Mouse (Mus musculus) bone marrow macrophage, adult 2 months (primary cell): ENCODE measurements around the gene Med13l. TPM values are rescaled to one million over a fixed set of nuclear protein-coding genes. Genes with fewer than 3 reads are reported as not detected.

Experiments
- H3K27ac ChIP-seq: 2 replicates; pipeline ENCODE4 v1.5.1; 2012; ENCODE audit warnings: low read depth, low read length; ENCODE audit not compliant: insufficient read depth
- H3K4me1 ChIP-seq: 2 replicates; pipeline ENCODE4 v1.6.1; 2012; ENCODE audit warnings: low read length; ENCODE audit not compliant: control insufficient read depth, insufficient read depth
- H3K4me3 ChIP-seq: 2 replicates; pipeline ENCODE4 v1.5.1; 2012; ENCODE audit warnings: mild to moderate bottlenecking, low read length, moderate library complexity; ENCODE audit not compliant: insufficient read depth
- CTCF ChIP-seq: IDR thresholded peaks from 2 replicates; pipeline ENCODE4 v1.5.1; 2012; ENCODE audit warnings: low read depth, mild to moderate bottlenecking, low read length, moderate library complexity
- POLR2A ChIP-seq: IDR thresholded peaks from 2 replicates; pipeline ENCODE4 v1.6.1; 2012; ENCODE audit warnings: mild to moderate bottlenecking, low read depth, low read length, borderline replicate concordance
- polyA plus RNA-seq: library from polyadenylated mRNA; stranded (reverse); fragments of >200 nt; gene quantifications from 2 replicates; pipeline ENCODE4 v1.2.4, GENCODE M21; 2012; ENCODE audit not compliant: missing spikeins, insufficient read depth, insufficient read length

The Med13l gene
- polyA plus RNA-seq, 1 experiment, result 25.5 TPM

GRCm38 (mm10) chr5:118680853-118681252, 120.4 kb downstream of the Med13l start:
- H3K4me3 ChIP-seq, result no peak overlapping the region
- H3K4me1 ChIP-seq, result no peaks in the 10 kb centered on the region; the same call in 1 of the 2 replicates
- TF ChIP-seq POLR2A (no peak), CTCF (no peak)
- H3K27ac ChIP-seq, result no peak overlapping the region

DNA sequence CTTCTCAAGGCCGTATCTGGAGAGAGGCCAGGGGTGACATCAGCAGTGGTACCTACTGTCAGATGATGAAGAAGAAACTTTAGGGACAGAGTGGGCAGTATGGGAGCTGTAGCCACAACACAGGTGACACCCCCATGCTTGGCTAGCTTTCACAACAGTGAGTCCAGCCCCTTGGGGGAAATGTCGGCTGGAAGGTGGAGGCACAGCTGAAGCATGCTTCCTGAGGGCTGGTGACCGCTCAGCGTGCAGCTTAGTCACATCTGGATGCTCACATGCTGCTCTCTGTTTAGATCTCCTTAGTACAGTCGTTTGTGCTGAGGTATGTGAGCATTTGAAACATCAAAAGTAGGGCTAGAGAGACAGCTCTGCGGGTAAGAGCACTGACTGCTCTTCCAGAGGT, 121.5 kb downstream of the Med13l start:
- H3K27ac ChIP-seq, result no peak overlapping the region
- H3K4me3 ChIP-seq, result no peak overlapping the region
- no peak for TF ChIP-seq POLR2A
- no peak for TF ChIP-seq CTCF
- H3K4me1 ChIP-seq, result no peaks in the 10 kb centered on the region; the same call in 1 of the 2 replicates

DNA sequence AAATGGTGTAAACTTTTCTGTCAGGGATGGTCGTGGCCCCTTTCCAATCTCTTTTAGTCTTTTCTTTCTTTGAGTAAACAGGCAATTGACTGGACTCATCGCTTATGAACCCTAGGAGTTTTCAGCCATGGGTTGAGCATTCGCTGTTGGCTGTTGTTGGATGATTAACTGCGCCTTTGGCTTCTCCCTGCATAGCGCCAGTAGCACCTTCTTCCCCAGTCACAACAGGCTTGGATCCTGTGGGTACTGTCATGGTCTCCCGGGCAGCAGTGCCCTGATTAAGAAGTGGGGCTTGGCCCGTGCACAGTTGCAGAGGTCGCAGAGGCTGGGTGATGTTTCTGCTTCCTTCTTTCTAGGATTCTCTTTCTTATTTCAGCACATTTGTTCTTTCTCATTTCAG, 124.7 kb downstream of the Med13l start:
- TF ChIP-seq CTCF, result no peak
- TF ChIP-seq POLR2A, result no peak
- H3K4me3 ChIP-seq, result no peak overlapping the region
- H3K27ac ChIP-seq, result no peak overlapping the region
- H3K4me1 ChIP-seq, result no peaks in the 10 kb centered on the region; the same call in 1 of the 2 replicates

DNA sequence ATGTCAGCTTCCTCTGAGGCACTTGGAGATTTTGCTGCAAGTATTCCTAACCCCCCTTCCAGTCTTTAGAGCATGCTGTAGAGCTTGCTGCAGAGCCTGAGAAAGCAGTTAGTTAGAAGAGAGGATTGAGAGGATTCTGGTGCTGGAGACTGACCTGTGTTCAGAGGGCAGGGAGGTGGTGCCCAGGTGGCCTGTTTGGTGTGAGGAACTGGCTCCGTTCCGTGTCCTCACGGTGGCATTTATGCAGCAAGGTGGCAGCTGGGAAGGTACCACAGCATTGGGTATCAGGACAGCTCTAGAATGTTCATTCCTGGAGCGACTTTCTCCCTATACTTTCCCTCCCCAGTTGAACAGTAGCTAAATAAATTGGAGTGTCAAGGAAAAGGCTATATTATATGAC, 125.5 kb downstream of the Med13l start:
- Histone ChIP-seq H3K27ac (no peak overlapping the region), H3K4me1 (no peaks in the 10 kb centered on the region; the same call in 1 of the 2 replicates), H3K4me3 (no peak overlapping the region)
- TF ChIP-seq CTCF (no peak), POLR2A (no peak)

DNA sequence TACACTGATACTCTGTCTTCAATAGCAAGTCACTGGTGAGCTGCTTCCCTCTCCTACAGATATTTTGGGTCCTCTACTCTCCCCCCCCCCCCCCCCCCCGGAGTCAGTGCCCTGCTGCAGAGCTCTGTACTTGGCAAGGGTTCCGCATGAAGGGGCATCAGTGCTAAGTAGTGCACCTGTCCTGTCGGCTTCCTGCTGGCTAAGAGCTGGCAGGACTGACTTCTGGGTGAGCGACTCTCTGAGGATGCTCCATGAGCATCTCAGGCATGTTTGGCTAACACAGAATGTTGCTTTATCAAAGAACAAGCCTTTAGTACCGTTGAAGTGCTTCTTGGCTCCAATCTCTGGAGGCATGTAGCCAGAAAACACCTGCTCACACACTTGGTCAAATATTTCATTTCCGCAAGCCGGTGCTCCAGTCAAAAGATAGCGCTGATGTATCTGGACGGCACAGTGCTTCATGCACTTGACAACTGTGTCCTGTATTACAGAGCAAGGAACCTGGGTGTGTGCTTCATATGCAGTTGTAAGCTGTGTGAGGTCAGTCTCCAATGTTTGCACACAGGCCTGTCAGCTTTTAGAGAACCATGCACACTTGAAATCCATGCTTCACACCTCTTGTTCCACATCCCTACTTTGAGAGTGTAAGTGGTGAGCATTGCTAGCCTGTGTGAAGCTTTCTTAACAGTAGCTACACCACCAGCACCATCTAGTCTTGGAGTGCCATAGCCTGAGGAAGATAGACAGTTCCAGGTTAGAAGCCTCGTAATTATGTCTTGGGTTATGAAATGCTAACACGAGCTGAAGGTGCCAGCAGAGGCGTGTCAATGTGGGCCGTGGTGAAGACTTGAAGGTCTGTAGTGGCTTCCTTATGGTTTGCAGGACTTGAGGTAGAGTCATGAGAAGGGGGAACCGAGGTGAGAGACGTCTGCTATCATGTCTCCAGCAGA, 128.7 kb downstream of the Med13l start:
- TF ChIP-seq CTCF (no peak), POLR2A (no peak)
- Histone ChIP-seq H3K27ac (no peak overlapping the region), H3K4me3 (no peak overlapping the region), H3K4me1 (no peaks in the 10 kb centered on the region; the same call in 1 of the 2 replicates)

DNA sequence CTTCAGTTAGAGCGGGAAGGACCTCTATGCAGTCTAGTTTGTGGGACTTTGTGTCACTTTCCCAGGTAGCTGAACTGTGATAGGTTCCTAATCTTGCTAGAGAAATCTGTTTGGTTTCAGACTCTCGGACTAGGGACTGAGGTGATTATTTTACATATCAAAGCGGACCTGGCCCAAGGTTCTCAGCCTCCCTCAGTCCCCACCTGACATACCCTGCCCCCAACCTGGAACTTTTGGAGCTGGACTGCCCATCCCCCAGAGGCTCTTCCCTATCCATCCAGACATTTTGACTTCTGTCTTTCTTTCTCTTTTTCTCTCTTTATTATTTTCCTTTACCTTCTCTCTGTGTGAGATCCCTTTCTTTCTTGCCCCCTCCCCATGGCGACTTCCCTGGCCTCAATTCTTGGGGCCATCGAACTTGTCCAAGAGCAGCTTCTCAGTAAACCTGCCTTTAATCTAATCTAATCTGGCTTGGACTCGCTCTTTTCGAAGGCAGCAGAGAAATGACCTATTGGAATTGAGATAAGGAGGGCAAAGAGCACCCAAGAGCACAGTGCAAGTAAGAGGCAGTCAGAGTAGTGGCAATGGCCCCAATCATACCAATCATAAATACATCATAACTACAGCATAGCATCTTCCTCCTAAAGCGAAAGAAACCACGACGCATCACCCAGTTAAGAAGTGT, 130.7 kb downstream of the Med13l start:
- no peak for TF ChIP-seq CTCF
- no peak for TF ChIP-seq POLR2A
- Histone ChIP-seq H3K4me1 (no peaks in the 10 kb centered on the region), H3K4me3 (no peak overlapping the region), H3K27ac (no peak overlapping the region)

DNA sequence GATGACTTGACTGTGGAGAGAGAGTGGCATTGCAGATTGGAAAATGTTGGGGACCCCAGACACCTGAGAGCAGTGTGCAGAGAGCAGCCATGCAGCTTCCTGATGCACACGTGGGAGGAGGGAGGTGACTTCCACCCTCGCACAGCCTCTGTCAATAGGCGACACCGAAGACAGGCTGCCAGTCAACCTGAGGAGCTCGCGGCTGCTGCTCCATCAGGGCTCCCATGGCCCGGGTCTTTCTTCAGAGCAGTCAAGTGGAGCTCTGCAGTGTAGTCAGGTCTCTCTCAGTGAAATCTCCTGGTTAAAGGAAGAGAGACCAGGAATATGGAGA, 131.2 kb downstream of the Med13l start:
- TF ChIP-seq POLR2A, result no peak
- no peak for TF ChIP-seq CTCF
- no peaks in the 10 kb centered on the region for H3K4me1 ChIP-seq
- no peak overlapping the region for H3K4me3 ChIP-seq
- no peak overlapping the region for H3K27ac ChIP-seq

GRCm38 (mm10) chr5:118693996-118694395, 133.5 kb downstream of the Med13l start:
- no peak overlapping the region for H3K27ac ChIP-seq

GRCm38 (mm10) chr5:118697073-118697472, 136.6 kb downstream of the Med13l start:
- Histone ChIP-seq H3K27ac (no peak overlapping the region), H3K4me3 (no peak overlapping the region), H3K4me1 (no peaks in the 10 kb centered on the region)
- TF ChIP-seq CTCF, result no peak
- TF ChIP-seq POLR2A, result no peak

More at GRCm38 (mm10) chr5:118693996-118694395, 133.5 kb downstream of the Med13l start:
- TF ChIP-seq POLR2A (no peak), CTCF (no peak)
- no peaks in the 10 kb centered on the region for H3K4me1 ChIP-seq
- H3K4me3 ChIP-seq, result no peak overlapping the region

DNA sequence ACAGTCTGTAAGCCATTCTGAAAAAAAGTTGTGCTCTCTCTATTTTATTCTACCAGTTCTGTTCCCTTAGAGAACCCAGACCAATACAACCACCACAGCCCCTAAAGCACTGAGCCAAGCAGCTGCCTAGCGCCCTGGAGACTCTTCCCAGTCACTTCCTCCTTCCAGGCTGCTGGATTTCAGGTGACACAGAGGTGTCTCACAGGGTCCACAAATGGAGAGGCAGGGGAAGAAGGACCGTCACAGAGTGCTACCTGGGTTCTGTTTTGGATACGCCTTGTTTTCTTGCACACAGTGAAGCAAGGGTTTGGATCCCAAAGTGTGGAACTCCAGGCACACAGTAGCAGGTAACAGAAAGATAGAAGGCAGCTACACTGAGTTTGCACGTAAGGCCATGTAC, 140.5 kb downstream of the Med13l start:
- peaks cover 9% of the 10 kb centered on the region for H3K4me1 ChIP-seq
- TF ChIP-seq CTCF, result no peak
- TF ChIP-seq POLR2A, result no peak

More for the DNA sequence above, 140.5 kb downstream of the Med13l start:
- Histone ChIP-seq H3K27ac (no peak overlapping the region), H3K4me3 (no peak overlapping the region)
